Mouse (Mus musculus): ENCODE data around the gene Plek. TPM values are rescaled to one million over a fixed set of nuclear protein-coding genes. Genes with fewer than 3 reads are reported as not detected.
A peak's percentile ranks its signal among the peaks of the same experiment; 100 is the strongest.

The Plek gene
- total RNA-seq, 2 experiments from 2014 or later, result 4.4 to 4.5 TPM

GRCm38 (mm10) chr11:16950226-16950975 lies 101.8 kb downstream of the Plek start:
- DNase-seq (ENCODE audit: low spot score in 2 of 2), result no peak

- peak in 1 of 2 experiments; percentile 51 for DNase-seq (ENCODE audit: low spot score in 2 of 2)
Observed at GRCm38 (mm10) chr11:16948756-16949155, 103.4 kb downstream of the Plek start.

- DNase-seq (ENCODE audit: low spot score in 2 of 2), result no peak
Observed at GRCm38 (mm10) chr11:16943016-16943415, 109.2 kb downstream of the Plek start.

- DNase-seq (ENCODE audit: low spot score in 2 of 2), result no peak
Observed at GRCm38 (mm10) chr11:16941973-16942452, 110.2 kb downstream of the Plek start.

- no peak for DNase-seq (ENCODE audit: low spot score in 2 of 2)
Observed at GRCm38 (mm10) chr11:16941103-16941793, 110.9 kb downstream of the Plek start.

- peak in 1 of 2 experiments; percentile 40 for DNase-seq (ENCODE audit: low spot score in 2 of 2)
Observed at GRCm38 (mm10) chr11:16935577-16936236, 116.5 kb downstream of the Plek start.

- DNase-seq (ENCODE audit: low spot score in 2 of 2), result no peak
Observed at GRCm38 (mm10) chr11:16932159-16932558, 120.0 kb downstream of the Plek start.

Other genes starting within 250 kb of the Plek start
- 1 to 10 TPM; 2.2 to 2.5 TPM for gene Fbxo48, start 101.0 kb downstream of the Plek start, total RNA-seq (2021)
- gene Cnrip1, start 795 bp downstream of the Plek start, total RNA-seq (2021), result 10 to 100 TPM; 14.0 to 14.9 TPM
- 100 to 1,000 TPM; 121 to 124 TPM for gene Ppp3r1, start 106.9 kb upstream of the Plek start, total RNA-seq (2021)
- 1 to 10 TPM; 8.9 to 9.6 TPM for gene Wdr92, start 129.7 kb upstream of the Plek start, total RNA-seq (2021)
- 10 to 100 TPM; 36.4 to 38.2 TPM for gene Pno1, start 159.2 kb upstream of the Plek start, total RNA-seq (2021)
- gene C1d, start 205.2 kb upstream of the Plek start, total RNA-seq (2021), result 10 to 100 TPM; 45.5 to 54.3 TPM